Mouse (Mus musculus): ENCODE measurements around the gene Tollip. TPM values are rescaled to one million over a fixed set of nuclear protein-coding genes. Genes with fewer than 3 reads are reported as not detected.

The Tollip gene
- polyA plus RNA-seq (2015; fragmentation: Nextera tagmentation; extraction: Ambion mirVana) = 23.1 and 25.6 TPM in 2 replicates

GRCm38 (mm10) chr7:141918407-141918806 is at the start of gene Tollip:
Gene Tollip (minus strand): TSS chr7:141918507.
- Histone ChIP-seq H3K4me3 (replicated peaks) (no peak within 1 kb of the TSS), H3K4me1 (replicated peaks) (no peaks in the 10 kb centered on the region), H3K9me3 (replicated peaks) (no peaks in the 10 kb centered on the region), H3K27ac (replicated peaks) (no peak within 1 kb of the TSS), H3K27me3 (peaks cover 31% of the 10 kb centered on the region), H3K9ac (no peak within 1 kb of the TSS), H3K36me3 (replicated peaks) (no peaks in the 10 kb centered on the region), H3K4me2 (no peak within 1 kb of the TSS)
- no peak for ATAC-seq (ENCODE audit: insufficient read depth)
- WGBS (ENCODE audit: insufficient replicate concordance) = 70% methylated on average over 2 of the region's 2 CpGs

- no peak overlapping the region for H3K9ac ChIP-seq
- no peaks in the 10 kb centered on the region for H3K4me1 ChIP-seq (replicated peaks)
- no peak overlapping the region for H3K4me2 ChIP-seq
- peaks cover 4% of the 10 kb centered on the region; the same call in 1 of the 2 replicates for H3K27me3 ChIP-seq
- no peaks in the 10 kb centered on the region for H3K9me3 ChIP-seq (replicated peaks)
- H3K36me3 ChIP-seq (replicated peaks) = no peaks in the 10 kb centered on the region
- ATAC-seq (ENCODE audit: insufficient read depth) = no peak
- H3K27ac ChIP-seq (replicated peaks) = no peak overlapping the region
- no peak overlapping the region for H3K4me3 ChIP-seq (replicated peaks)
- WGBS (ENCODE audit: insufficient replicate concordance) = 36% methylated on average over 2 of the region's 2 CpGs
These were observed 48.0 kb upstream of the Tollip start for GRCm38 (mm10) chr7:141966281-141966680.

GRCm38 (mm10) chr7:141962521-141962920 is 44.2 kb upstream of the Tollip start:
- Histone ChIP-seq H3K36me3 (replicated peaks) (no peaks in the 10 kb centered on the region), H3K4me3 (replicated peaks) (no peak overlapping the region), H3K9me3 (replicated peaks) (no peaks in the 10 kb centered on the region), H3K4me2 (no peak overlapping the region), H3K9ac (no peak overlapping the region), H3K4me1 (replicated peaks) (no peaks in the 10 kb centered on the region), H3K27me3 (peaks cover 4% of the 10 kb centered on the region), H3K27ac (replicated peaks) (no peak overlapping the region)
- 94% methylated on average over 3 of the region's 3 CpGs for WGBS (ENCODE audit: insufficient replicate concordance)
- ATAC-seq (ENCODE audit: insufficient read depth) = no peak

GRCm38 (mm10) chr7:141961491-141961890 is 43.2 kb upstream of the Tollip start:
- H3K9me3 ChIP-seq (replicated peaks) = no peaks in the 10 kb centered on the region
- peaks cover 4% of the 10 kb centered on the region for H3K27me3 ChIP-seq
- no peak overlapping the region for H3K27ac ChIP-seq (replicated peaks)
- ATAC-seq (ENCODE audit: insufficient read depth) = no peak
- H3K4me1 ChIP-seq (replicated peaks) = no peaks in the 10 kb centered on the region
- H3K9ac ChIP-seq = no peak overlapping the region
- no peak overlapping the region for H3K4me2 ChIP-seq
- 63% methylated on average over 3 of the region's 3 CpGs for WGBS (ENCODE audit: insufficient replicate concordance)
- H3K36me3 ChIP-seq (replicated peaks) = no peaks in the 10 kb centered on the region
- no peak overlapping the region for H3K4me3 ChIP-seq (replicated peaks)

- Histone ChIP-seq H3K27me3 (peaks cover 4% of the 10 kb centered on the region), H3K27ac (replicated peaks) (no peak overlapping the region), H3K4me2 (no peak overlapping the region), H3K4me3 (replicated peaks) (no peak overlapping the region), H3K9me3 (replicated peaks) (no peaks in the 10 kb centered on the region), H3K36me3 (replicated peaks) (no peaks in the 10 kb centered on the region), H3K9ac (no peak overlapping the region), H3K4me1 (replicated peaks) (no peaks in the 10 kb centered on the region)
- WGBS (ENCODE audit: insufficient replicate concordance) = 53% methylated on average over 2 of the region's 2 CpGs
- ATAC-seq (ENCODE audit: insufficient read depth) = no peak
These were observed 42.6 kb upstream of the Tollip start for GRCm38 (mm10) chr7:141960926-141961325.

- H3K4me2 ChIP-seq = no peak overlapping the region
- H3K4me3 ChIP-seq (replicated peaks) = no peak overlapping the region
- WGBS (ENCODE audit: insufficient replicate concordance) = 68% methylated on average over 1 of the region's 1 CpGs
- no peaks in the 10 kb centered on the region for H3K9me3 ChIP-seq (replicated peaks)
- no peaks in the 10 kb centered on the region for H3K4me1 ChIP-seq (replicated peaks)
- no peak overlapping the region for H3K27ac ChIP-seq (replicated peaks)
- no peaks in the 10 kb centered on the region for H3K36me3 ChIP-seq (replicated peaks)
- ATAC-seq (ENCODE audit: insufficient read depth) = no peak
- peaks cover 21% of the 10 kb centered on the region for H3K27me3 ChIP-seq
- H3K9ac ChIP-seq = no peak overlapping the region
These were observed 40.8 kb upstream of the Tollip start for GRCm38 (mm10) chr7:141959133-141959532.

GRCm38 (mm10) chr7:141958211-141958610 is 39.9 kb upstream of the Tollip start:
- no peak overlapping the region for H3K4me2 ChIP-seq
- no peak for ATAC-seq (ENCODE audit: insufficient read depth)
- no peak overlapping the region for H3K9ac ChIP-seq
- peaks cover 27% of the 10 kb centered on the region for H3K27me3 ChIP-seq
- no peak overlapping the region for H3K4me3 ChIP-seq (replicated peaks)
- no peaks in the 10 kb centered on the region for H3K9me3 ChIP-seq (replicated peaks)
- no peaks in the 10 kb centered on the region for H3K36me3 ChIP-seq (replicated peaks)
- no peaks in the 10 kb centered on the region for H3K4me1 ChIP-seq (replicated peaks)
- no peak overlapping the region for H3K27ac ChIP-seq (replicated peaks)
- WGBS (ENCODE audit: insufficient replicate concordance) = 55% methylated on average over 2 of the region's 2 CpGs

- Histone ChIP-seq H3K27me3 (peaks cover 33% of the 10 kb centered on the region), H3K36me3 (replicated peaks) (no peaks in the 10 kb centered on the region), H3K27ac (replicated peaks) (no peak overlapping the region), H3K4me2 (no peak overlapping the region), H3K9me3 (replicated peaks) (no peaks in the 10 kb centered on the region), H3K9ac (no peak overlapping the region), H3K4me3 (replicated peaks) (no peak overlapping the region), H3K4me1 (replicated peaks) (no peaks in the 10 kb centered on the region)
- ATAC-seq (ENCODE audit: insufficient read depth) = no peak
- WGBS (ENCODE audit: insufficient replicate concordance) = 57% methylated on average over 4 of the region's 4 CpGs
These were observed 39.3 kb upstream of the Tollip start for GRCm38 (mm10) chr7:141957524-141958051.

GRCm38 (mm10) chr7:141956174-141956566 is 37.9 kb upstream of the Tollip start:
- Histone ChIP-seq H3K9me3 (replicated peaks) (no peaks in the 10 kb centered on the region), H3K4me2 (no peak overlapping the region), H3K9ac (no peak overlapping the region), H3K4me1 (replicated peaks) (no peaks in the 10 kb centered on the region), H3K27me3 (peaks cover 47% of the 10 kb centered on the region), H3K36me3 (replicated peaks) (no peaks in the 10 kb centered on the region), H3K27ac (replicated peaks) (no peak overlapping the region), H3K4me3 (replicated peaks) (no peak overlapping the region)
- WGBS (ENCODE audit: insufficient replicate concordance) = 61% methylated on average over 8 of the region's 8 CpGs
- ATAC-seq (ENCODE audit: insufficient read depth) = no peak

- Histone ChIP-seq H3K4me2 (no peak overlapping the region), H3K27me3 (peaks cover 52% of the 10 kb centered on the region), H3K4me1 (replicated peaks) (no peaks in the 10 kb centered on the region), H3K36me3 (replicated peaks) (no peaks in the 10 kb centered on the region), H3K9ac (no peak overlapping the region), H3K27ac (replicated peaks) (no peak overlapping the region), H3K4me3 (replicated peaks) (no peak overlapping the region), H3K9me3 (replicated peaks) (no peaks in the 10 kb centered on the region)
- WGBS (ENCODE audit: insufficient replicate concordance) = 45% methylated on average over 5 of the region's 5 CpGs
- ATAC-seq (ENCODE audit: insufficient read depth) = no peak
These were observed 37.4 kb upstream of the Tollip start for GRCm38 (mm10) chr7:141955565-141956173.

GRCm38 (mm10) chr7:141953616-141954015 is 35.3 kb upstream of the Tollip start:
- no peak for ATAC-seq (ENCODE audit: insufficient read depth)
- Histone ChIP-seq H3K27me3 (peaks cover 72% of the 10 kb centered on the region), H3K27ac (replicated peaks) (no peak overlapping the region), H3K4me3 (replicated peaks) (no peak overlapping the region), H3K4me1 (replicated peaks) (peaks cover 10% of the 10 kb centered on the region; the same call in 1 of the 2 replicates), H3K36me3 (replicated peaks) (no peaks in the 10 kb centered on the region), H3K4me2 (no peak overlapping the region), H3K9me3 (replicated peaks) (no peaks in the 10 kb centered on the region), H3K9ac (no peak overlapping the region)
- 55% methylated on average over 6 of the region's 6 CpGs for WGBS (ENCODE audit: insufficient replicate concordance)

- Histone ChIP-seq H3K4me1 (replicated peaks) (peaks cover 10% of the 10 kb centered on the region; the same call in 1 of the 2 replicates), H3K27ac (replicated peaks) (no peak overlapping the region), H3K4me2 (no peak overlapping the region), H3K9ac (no peak overlapping the region), H3K27me3 (peaks cover 79% of the 10 kb centered on the region), H3K4me3 (replicated peaks) (no peak overlapping the region), H3K36me3 (replicated peaks) (no peaks in the 10 kb centered on the region), H3K9me3 (replicated peaks) (no peaks in the 10 kb centered on the region)
- 43% methylated on average over 4 of the region's 4 CpGs for WGBS (ENCODE audit: insufficient replicate concordance)
- ATAC-seq (ENCODE audit: insufficient read depth) = no peak
These were observed 34.6 kb upstream of the Tollip start for GRCm38 (mm10) chr7:141952920-141953319.
